Mouse (Mus musculus) thymus, adult 2 months (tissue): ENCODE measurements around the gene Mast1. TPM values are rescaled to one million over a fixed set of nuclear protein-coding genes. Genes with fewer than 3 reads are reported as not detected.

ENCODE experiments used
- DNase-seq: peaks from one replicate; pipeline ENCODE4 v3.0.0; 2021
- H3K27ac ChIP-seq: fragments of 200-500 bp; 2 replicates; pipeline ENCODE4 v1.5.1; 2012; ENCODE audit warnings: low read length, control low read depth; ENCODE audit not compliant: control insufficient read depth, insufficient read depth
- H3K27me3 ChIP-seq: fragments of 200-500 bp; 2 replicates; pipeline ENCODE4 v1.6.1; 2012; ENCODE audit warnings: mild to moderate bottlenecking, low read length, moderate library complexity, mixed read lengths; ENCODE audit not compliant: control insufficient read depth, insufficient read depth
- H3K36me3 ChIP-seq: fragments of 200-500 bp; 2 replicates; pipeline ENCODE4 v1.6.1; 2012; ENCODE audit warnings: mild to moderate bottlenecking, low read length, moderate library complexity; ENCODE audit not compliant: control insufficient read depth, insufficient read depth
- H3K4me1 ChIP-seq: fragments of 200-500 bp; replicated peaks from 2 replicates; pipeline ENCODE4 v1.6.1; 2012; ENCODE audit warnings: low read length; ENCODE audit not compliant: control insufficient read depth, insufficient read depth
- H3K4me3 ChIP-seq: fragments of 200-500 bp; 2 replicates; pipeline ENCODE4 v1.5.1; 2012; ENCODE audit warnings: mild to moderate bottlenecking, low read length, control low read depth, moderate library complexity; ENCODE audit not compliant: control insufficient read depth, insufficient read depth
- CTCF ChIP-seq: fragments of 200-500 bp; IDR thresholded peaks from 2 replicates; pipeline ENCODE4 v1.5.1; 2012; ENCODE audit warnings: mild to moderate bottlenecking, control low read depth, low read length, moderate library complexity, borderline replicate concordance; ENCODE audit not compliant: control insufficient read depth, poor library complexity, insufficient read depth; ENCODE audit errors: extremely low read depth
- POLR2A ChIP-seq: fragments of 200-500 bp; IDR thresholded peaks from 2 replicates; pipeline ENCODE4 v1.6.1; 2012; ENCODE audit warnings: mild to moderate bottlenecking, low read length, control low read depth, moderate library complexity; ENCODE audit not compliant: control insufficient read depth, poor library complexity, insufficient read depth; ENCODE audit errors: extremely low read depth
- WGBS: fragments of 180-500 bp; shearing (Covaris S2); methylation state at CpG from one replicate; pipeline ENCODE4 v1.1.7; 2018; 5-methylcytosine and 5-hydroxymethylcytosine counted together
- polyA plus RNA-seq: library from polyadenylated mRNA; depleted of rRNA; stranded (reverse); fragments of >200 nt; gene quantifications from 2 replicates; pipeline ENCODE4 v1.2.3, GENCODE M21; 2012

The Mast1 gene
- polyA plus RNA-seq, 1 experiment: 0.35 TPM

- WGBS: under 1% methylated on average over 68 of the region's 68 CpGs
- Histone ChIP-seq H3K4me3 (peak overlapping the region; percentile 57), H3K27ac (no peak overlapping the region), H3K36me3 (no peaks in the 10 kb centered on the region), H3K4me1 (peaks cover 15% of the 10 kb centered on the region), H3K27me3 (no peaks in the 10 kb centered on the region)
- DNase-seq: peak; percentile 96
- peak; percentile 98 for TF ChIP-seq CTCF
- TF ChIP-seq POLR2A: 0 out of 2 replicates have a peak, but pooled peaks have one; percentile 12
Measured at GRCm38 (mm10) chr8:84902920-84903661, 34.1 kb downstream of the Mast1 start.

GRCm38 (mm10) chr8:84902367-84902919, 34.7 kb downstream of the Mast1 start:
- WGBS: 9% methylated on average over 24 of the region's 24 CpGs
- Histone ChIP-seq H3K4me3 (peak overlapping the region; percentile 57), H3K27ac (no peak overlapping the region), H3K27me3 (no peaks in the 10 kb centered on the region), H3K36me3 (no peaks in the 10 kb centered on the region), H3K4me1 (peaks cover 15% of the 10 kb centered on the region)
- TF ChIP-seq POLR2A (peak; percentile 8; the same call in 1 of the 2 replicates), CTCF (no peak)
- no peak for DNase-seq

- no peak for TF ChIP-seq POLR2A
- TF ChIP-seq CTCF: no peak
- Histone ChIP-seq H3K36me3 (no peaks in the 10 kb centered on the region), H3K4me1 (peaks cover 15% of the 10 kb centered on the region), H3K27ac (no peak within 1 kb of the TSS), H3K4me3 (peak within 1 kb of the TSS; percentile 57), H3K27me3 (no peaks in the 10 kb centered on the region)
- WGBS: 85% methylated on average over 3 of the region's 3 CpGs
- DNase-seq: no peak
Measured at GRCm38 (mm10) chr8:84901752-84902151, 35.4 kb downstream of the Mast1 start, which contains the start of gene Klf1. Gene Klf1, plus strand, starts transcription at chr8:84901928.

- DNase-seq: no peak
- Histone ChIP-seq H3K4me3 (no peak overlapping the region), H3K4me1 (peaks cover 15% of the 10 kb centered on the region), H3K36me3 (no peaks in the 10 kb centered on the region), H3K27ac (no peak overlapping the region), H3K27me3 (no peaks in the 10 kb centered on the region)
- WGBS: 90% methylated on average over 4 of the region's 4 CpGs
- no peak for TF ChIP-seq POLR2A
- TF ChIP-seq CTCF: no peak
Measured at GRCm38 (mm10) chr8:84901071-84901470, 36.1 kb downstream of the Mast1 start.

- no peak for DNase-seq
- H3K4me3 ChIP-seq: no peak overlapping the region
- TF ChIP-seq CTCF (no peak), POLR2A (no peak)
- no peak overlapping the region for H3K27ac ChIP-seq
- H3K27me3 ChIP-seq: no peaks in the 10 kb centered on the region
- H3K4me1 ChIP-seq: peaks cover 13% of the 10 kb centered on the region
- 87% methylated on average over 5 of the region's 5 CpGs for WGBS
- no peaks in the 10 kb centered on the region for H3K36me3 ChIP-seq
Measured at GRCm38 (mm10) chr8:84895963-84896362, 41.2 kb downstream of the Mast1 start.

- Histone ChIP-seq H3K27me3 (no peaks in the 10 kb centered on the region), H3K4me1 (peaks cover 13% of the 10 kb centered on the region), H3K27ac (no peak within 1 kb of the TSS), H3K36me3 (no peaks in the 10 kb centered on the region), H3K4me3 (peak within 1 kb of the TSS; percentile 56)
- WGBS: under 1% methylated on average over 11 of the region's 11 CpGs
- DNase-seq: peak; percentile 90
- TF ChIP-seq CTCF (peak; percentile 22; the same call in 1 of the 2 replicates), POLR2A (0 out of 2 replicates have a peak, but pooled peaks have one; percentile 33)
Measured at GRCm38 (mm10) chr8:84893709-84894134, 43.4 kb downstream of the Mast1 start, which contains the start of gene Gcdh. Gene Gcdh, minus strand, starts transcription at chr8:84893921.
